Mouse (Mus musculus): ENCODE measurements at regions not wholly inside any gene's neighbourhood (a gene's known extent, or its start where the extent isn't known, plus 50 kb on each side); places are given as distances from the start of the nearest gene placed in this dataset.

GRCm38 (mm10) chr11:24731431-24731830 is 653.6 kb downstream of the Bcl11a start:
- H3K4me3 ChIP-seq (ENCODE audit: low read depth, low read length), result no peak overlapping the region
- no peak for ATAC-seq (replicated peaks; ENCODE audit: insufficient number of reproducible peaks, low FRiP score, low TSS enrichment)
- H3K4me2 ChIP-seq, result no peak overlapping the region
- no peak overlapping the region for H3K9ac ChIP-seq (ENCODE audit: low read depth, low read length)
- no peaks in the 10 kb centered on the region for H3K4me1 ChIP-seq (ENCODE audit: control insufficient read depth, insufficient read depth, low read length)
- no peaks in the 10 kb centered on the region for H3K9me3 ChIP-seq (replicated peaks; ENCODE audit: control insufficient read depth, low read length)
- no peak overlapping the region for H3K27ac ChIP-seq (ENCODE audit: low read depth, low read length)
- no peaks in the 10 kb centered on the region for H3K27me3 ChIP-seq (ENCODE audit: control insufficient read depth, insufficient read depth, low read length)
- no peaks in the 10 kb centered on the region for H3K36me3 ChIP-seq (ENCODE audit: control insufficient read depth, insufficient read depth, low read length)
- 8% methylated on average over 1 of the region's 1 CpGs for WGBS (ENCODE audit: insufficient replicate concordance)

GRCm38 (mm10) chr11:24739710-24740255 is 661.9 kb downstream of the Bcl11a start:
- Histone ChIP-seq H3K4me2 (peak overlapping the region; percentile 65), H3K4me3 (ENCODE audit: low read depth, low read length) (peak overlapping the region; percentile 34), H3K36me3 (ENCODE audit: control insufficient read depth, insufficient read depth, low read length) (no peaks in the 10 kb centered on the region), H3K27me3 (ENCODE audit: control insufficient read depth, insufficient read depth, low read length) (no peaks in the 10 kb centered on the region), H3K4me1 (ENCODE audit: control insufficient read depth, insufficient read depth, low read length) (no peaks in the 10 kb centered on the region), H3K9me3 (replicated peaks; ENCODE audit: control insufficient read depth, low read length) (no peaks in the 10 kb centered on the region), H3K27ac (ENCODE audit: low read depth, low read length) (no peak overlapping the region), H3K9ac (ENCODE audit: low read depth, low read length) (peak overlapping the region; percentile 60)
- no peak for ATAC-seq (replicated peaks; ENCODE audit: insufficient number of reproducible peaks, low FRiP score, low TSS enrichment)
- whole genome bisulfite sequencing (ENCODE audit: insufficient replicate concordance), result 7% methylated on average over 14 of the region's 14 CpGs

GRCm38 (mm10) chr11:24740466-24740865 is 662.6 kb downstream of the Bcl11a start:
- Histone ChIP-seq H3K36me3 (ENCODE audit: control insufficient read depth, insufficient read depth, low read length) (no peaks in the 10 kb centered on the region), H3K9me3 (replicated peaks; ENCODE audit: control insufficient read depth, low read length) (no peaks in the 10 kb centered on the region), H3K9ac (ENCODE audit: low read depth, low read length) (no peak overlapping the region), H3K27ac (ENCODE audit: low read depth, low read length) (no peak overlapping the region), H3K4me2 (no peak overlapping the region), H3K27me3 (ENCODE audit: control insufficient read depth, insufficient read depth, low read length) (no peaks in the 10 kb centered on the region), H3K4me3 (ENCODE audit: low read depth, low read length) (no peak overlapping the region), H3K4me1 (ENCODE audit: control insufficient read depth, insufficient read depth, low read length) (no peaks in the 10 kb centered on the region)
- ATAC-seq (replicated peaks; ENCODE audit: insufficient number of reproducible peaks, low FRiP score, low TSS enrichment), result no peak
- 80% methylated on average over 2 of the region's 2 CpGs for WGBS (ENCODE audit: insufficient replicate concordance)

GRCm38 (mm10) chr11:24742561-24742960 is 664.7 kb downstream of the Bcl11a start:
- WGBS (ENCODE audit: insufficient replicate concordance), result 69% methylated on average over 8 of the region's 8 CpGs
- Histone ChIP-seq H3K27me3 (ENCODE audit: control insufficient read depth, insufficient read depth, low read length) (no peaks in the 10 kb centered on the region), H3K4me3 (ENCODE audit: low read depth, low read length) (no peak overlapping the region), H3K36me3 (ENCODE audit: control insufficient read depth, insufficient read depth, low read length) (no peaks in the 10 kb centered on the region), H3K4me1 (ENCODE audit: control insufficient read depth, insufficient read depth, low read length) (no peaks in the 10 kb centered on the region), H3K27ac (ENCODE audit: low read depth, low read length) (no peak overlapping the region), H3K9ac (ENCODE audit: low read depth, low read length) (no peak overlapping the region), H3K9me3 (replicated peaks; ENCODE audit: control insufficient read depth, low read length) (no peaks in the 10 kb centered on the region), H3K4me2 (no peak overlapping the region)
- no peak for ATAC-seq (replicated peaks; ENCODE audit: insufficient number of reproducible peaks, low FRiP score, low TSS enrichment)

- Histone ChIP-seq H3K4me2 (no peak overlapping the region), H3K36me3 (ENCODE audit: control insufficient read depth, insufficient read depth, low read length) (no peaks in the 10 kb centered on the region), H3K9ac (ENCODE audit: low read depth, low read length) (no peak overlapping the region), H3K4me1 (ENCODE audit: control insufficient read depth, insufficient read depth, low read length) (no peaks in the 10 kb centered on the region), H3K4me3 (ENCODE audit: low read depth, low read length) (no peak overlapping the region), H3K9me3 (replicated peaks; ENCODE audit: control insufficient read depth, low read length) (no peaks in the 10 kb centered on the region), H3K27ac (ENCODE audit: low read depth, low read length) (no peak overlapping the region), H3K27me3 (ENCODE audit: control insufficient read depth, insufficient read depth, low read length) (no peaks in the 10 kb centered on the region)
- ATAC-seq (replicated peaks; ENCODE audit: insufficient number of reproducible peaks, low FRiP score, low TSS enrichment), result no peak
- 41% methylated on average over 1 of the region's 1 CpGs for WGBS (ENCODE audit: insufficient replicate concordance)
Measured at GRCm38 (mm10) chr11:24743439-24743838, 665.6 kb downstream of the Bcl11a start.

- H3K4me3 ChIP-seq (ENCODE audit: low read depth, low read length), result no peak overlapping the region
- no peak overlapping the region for H3K9ac ChIP-seq (ENCODE audit: low read depth, low read length)
- 34% methylated on average over 4 of the region's 4 CpGs for WGBS (ENCODE audit: insufficient replicate concordance)
- H3K27me3 ChIP-seq (ENCODE audit: control insufficient read depth, insufficient read depth, low read length), result no peaks in the 10 kb centered on the region
- H3K4me1 ChIP-seq (ENCODE audit: control insufficient read depth, insufficient read depth, low read length), result no peaks in the 10 kb centered on the region
- no peaks in the 10 kb centered on the region for H3K36me3 ChIP-seq (ENCODE audit: control insufficient read depth, insufficient read depth, low read length)
- no peak overlapping the region for H3K4me2 ChIP-seq
- H3K9me3 ChIP-seq (replicated peaks; ENCODE audit: control insufficient read depth, low read length), result no peaks in the 10 kb centered on the region
- no peak overlapping the region for H3K27ac ChIP-seq (ENCODE audit: low read depth, low read length)
- ATAC-seq (replicated peaks; ENCODE audit: insufficient number of reproducible peaks, low FRiP score, low TSS enrichment), result no peak
Measured at GRCm38 (mm10) chr11:24745841-24746240, 668.0 kb downstream of the Bcl11a start.

- no peak overlapping the region for H3K27ac ChIP-seq (ENCODE audit: low read depth, low read length)
- WGBS (ENCODE audit: insufficient replicate concordance), result 72% methylated on average over 7 of the region's 7 CpGs
- no peaks in the 10 kb centered on the region for H3K36me3 ChIP-seq (ENCODE audit: control insufficient read depth, insufficient read depth, low read length)
- H3K9ac ChIP-seq (ENCODE audit: low read depth, low read length), result no peak overlapping the region
- no peak for ATAC-seq (replicated peaks; ENCODE audit: insufficient number of reproducible peaks, low FRiP score, low TSS enrichment)
- no peaks in the 10 kb centered on the region for H3K27me3 ChIP-seq (ENCODE audit: control insufficient read depth, insufficient read depth, low read length)
- no peak overlapping the region for H3K4me3 ChIP-seq (ENCODE audit: low read depth, low read length)
- no peak overlapping the region for H3K4me2 ChIP-seq
- H3K9me3 ChIP-seq (replicated peaks; ENCODE audit: control insufficient read depth, low read length), result no peaks in the 10 kb centered on the region
- H3K4me1 ChIP-seq (ENCODE audit: control insufficient read depth, insufficient read depth, low read length), result no peaks in the 10 kb centered on the region
Measured at GRCm38 (mm10) chr11:24750144-24750779, 672.4 kb downstream of the Bcl11a start.

- H3K4me3 ChIP-seq (ENCODE audit: low read depth, low read length), result no peak overlapping the region
- H3K27ac ChIP-seq (ENCODE audit: low read depth, low read length), result no peak overlapping the region
- H3K4me2 ChIP-seq, result no peak overlapping the region
- no peak overlapping the region for H3K9ac ChIP-seq (ENCODE audit: low read depth, low read length)
- ATAC-seq (replicated peaks; ENCODE audit: insufficient number of reproducible peaks, low FRiP score, low TSS enrichment), result no peak
- no peaks in the 10 kb centered on the region for H3K4me1 ChIP-seq (ENCODE audit: control insufficient read depth, insufficient read depth, low read length)
- no peaks in the 10 kb centered on the region for H3K27me3 ChIP-seq (ENCODE audit: control insufficient read depth, insufficient read depth, low read length)
- no peaks in the 10 kb centered on the region for H3K9me3 ChIP-seq (replicated peaks; ENCODE audit: control insufficient read depth, low read length)
- H3K36me3 ChIP-seq (ENCODE audit: control insufficient read depth, insufficient read depth, low read length), result no peaks in the 10 kb centered on the region
Measured at GRCm38 (mm10) chr11:24758130-24758529, 680.3 kb downstream of the Bcl11a start.

- 73% methylated on average over 7 of the region's 7 CpGs for WGBS (ENCODE audit: insufficient replicate concordance)
Measured at GRCm38 (mm10) chr11:24783470-24783869, 705.6 kb downstream of the Bcl11a start.

More at GRCm38 (mm10) chr11:24783470-24783869, 705.6 kb downstream of the Bcl11a start:
- no peaks in the 10 kb centered on the region for H3K36me3 ChIP-seq (ENCODE audit: control insufficient read depth, insufficient read depth, low read length)
- H3K4me3 ChIP-seq (ENCODE audit: low read depth, low read length), result no peak overlapping the region
- ATAC-seq (replicated peaks; ENCODE audit: insufficient number of reproducible peaks, low FRiP score, low TSS enrichment), result no peak
- no peaks in the 10 kb centered on the region for H3K4me1 ChIP-seq (ENCODE audit: control insufficient read depth, insufficient read depth, low read length)
- no peak overlapping the region for H3K27ac ChIP-seq (ENCODE audit: low read depth, low read length)
- H3K27me3 ChIP-seq (ENCODE audit: control insufficient read depth, insufficient read depth, low read length), result no peaks in the 10 kb centered on the region
- no peak overlapping the region for H3K4me2 ChIP-seq
- H3K9ac ChIP-seq (ENCODE audit: low read depth, low read length), result no peak overlapping the region
- H3K9me3 ChIP-seq (replicated peaks; ENCODE audit: control insufficient read depth, low read length), result no peaks in the 10 kb centered on the region

All from heart, embryonic 11.5 days (tissue).